Mouse (Mus musculus) duodenum, adult 2 months (tissue): Measurements from ENCODE around the gene Arhgap11a. TPM values are rescaled to one million over a fixed set of nuclear protein-coding genes. Genes with fewer than 3 reads are reported as not detected.

Source experiments
- polyA plus RNA-seq: library from polyadenylated mRNA; depleted of rRNA; stranded (reverse); fragments of >200 nt; gene quantifications from 2 replicates; pipeline ENCODE4 v1.2.3, GENCODE M21; 2012; ENCODE audit warnings: low replicate concordance; rRNA removed

Gene Arhgap11a
- 0.65 and 0.86 TPM in 2 replicates for polyA plus RNA-seq

GRCm38 (mm10) chr2:113848245-113849121, at the start of gene Arhgap11a:
Gene Arhgap11a, minus strand, starts transcription at chr2:113848661.

DNA sequence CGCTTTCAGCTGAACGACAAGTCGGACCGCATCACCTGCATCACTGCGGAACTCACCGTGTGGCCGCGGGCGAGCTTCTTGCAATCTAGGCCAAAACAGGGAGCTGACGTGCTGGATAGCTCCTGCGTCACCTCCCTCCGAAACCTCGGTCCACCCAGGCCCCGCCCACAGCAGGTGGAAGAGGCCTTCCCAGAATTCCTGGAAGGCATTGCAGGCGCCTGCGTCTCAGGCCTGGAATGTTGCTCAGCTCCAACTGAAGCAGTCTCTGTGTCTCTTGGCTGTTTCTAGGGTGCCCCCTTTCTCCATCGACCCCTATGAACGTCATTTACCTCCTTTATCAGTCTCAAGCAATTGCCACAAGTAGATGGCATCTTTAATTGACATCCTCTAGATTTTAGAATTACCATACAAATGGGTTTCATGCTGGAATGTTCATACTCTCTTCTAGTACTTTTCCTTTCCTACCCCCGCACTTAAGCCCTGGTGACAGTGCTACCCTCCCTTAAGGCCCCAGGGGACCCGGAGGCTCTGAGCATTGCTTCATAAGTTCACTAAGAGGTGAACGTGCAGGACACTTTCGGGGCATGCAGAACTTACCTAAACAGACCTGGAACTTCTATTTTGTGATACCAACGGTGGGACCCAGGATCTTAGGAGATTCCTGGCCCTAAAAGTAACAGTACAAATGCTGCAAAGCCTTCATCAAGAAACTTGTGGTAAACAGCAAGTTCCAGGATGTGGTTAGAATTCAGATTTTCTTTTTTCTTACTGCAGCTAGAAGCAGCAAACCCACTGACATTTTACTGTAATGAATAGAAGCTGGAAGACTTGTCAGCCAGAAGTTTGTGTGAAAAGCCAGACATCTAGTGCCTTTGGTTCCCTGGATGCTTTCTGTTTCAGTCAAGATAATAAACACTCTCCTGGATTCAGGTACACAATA, 19.2 kb downstream of the Arhgap11a start, which contains the start of gene Scg5:
Gene Scg5, minus strand, starts transcription at position 179 of the 940 bp plus-strand sequence.

Other genes starting within 250 kb of the Arhgap11a start
- 3.6 and 10.4 TPM in 2 replicates for gene Grem1, start 90.0 kb downstream of the Arhgap11a start, polyA plus RNA-seq
- 0.76 and 1.5 TPM in 2 replicates for gene Scg5, start 19.5 kb downstream of the Arhgap11a start, polyA plus RNA-seq
- 0.18 TPM in 1 of 2 replicates, not detected in the other for gene Gjd2, start 165.0 kb upstream of the Arhgap11a start, polyA plus RNA-seq
- 1.1 and 2.0 TPM in 2 replicates for gene Actc1, start 204.9 kb upstream of the Arhgap11a start, polyA plus RNA-seq